Mouse (Mus musculus): ENCODE results near the gene Ube4a.

Gene Ube4a

GRCm38 (mm10) chr9:44965126-44965832 lies at the start of gene Ube4a:
Gene Ube4a, minus strand, starts transcription at chr9:44965600.
- DNase-seq = peak; percentile 99 to 100

- no peak for DNase-seq
These were observed 49.5 kb upstream of the Ube4a start for GRCm38 (mm10) chr9:45014879-45015278.

- no peak for DNase-seq
These were observed 45.9 kb upstream of the Ube4a start for GRCm38 (mm10) chr9:45011291-45011690.

- peak; percentile 25 to 27 for DNase-seq
These were observed 45.1 kb upstream of the Ube4a start for GRCm38 (mm10) chr9:45010461-45010860.

- no peak for DNase-seq
These were observed 44.0 kb upstream of the Ube4a start, which contains the start of gene Cd3e for GRCm38 (mm10) chr9:45009180-45010078. Gene Cd3e, minus strand, starts transcription at chr9:45009627.

GRCm38 (mm10) chr9:45008342-45008741 lies 42.9 kb upstream of the Ube4a start:
- DNase-seq = no peak

GRCm38 (mm10) chr9:45007404-45007803 lies 42.0 kb upstream of the Ube4a start:
- no peak for DNase-seq

- DNase-seq = no peak
These were observed 34.8 kb upstream of the Ube4a start for GRCm38 (mm10) chr9:45000249-45000648.

- DNase-seq = no peak
These were observed 34.4 kb upstream of the Ube4a start for GRCm38 (mm10) chr9:44999776-45000175.

- peak; percentile 10 to 38 for DNase-seq
These were observed 33.8 kb upstream of the Ube4a start for GRCm38 (mm10) chr9:44999171-44999570.

- no peak for DNase-seq
These were observed 32.7 kb upstream of the Ube4a start for GRCm38 (mm10) chr9:44998138-44998537.

- DNase-seq = no peak
These were observed 31.2 kb upstream of the Ube4a start for GRCm38 (mm10) chr9:44996590-44996989.

- no peak for DNase-seq
These were observed 29.6 kb upstream of the Ube4a start for GRCm38 (mm10) chr9:44994962-44995361.

GRCm38 (mm10) chr9:44993268-44993667 lies 27.9 kb upstream of the Ube4a start:
- DNase-seq = no peak

GRCm38 (mm10) chr9:44992271-44992670 lies 26.9 kb upstream of the Ube4a start:
- DNase-seq = no peak

GRCm38 (mm10) chr9:44991821-44992220 lies 26.4 kb upstream of the Ube4a start:
- DNase-seq = no peak

GRCm38 (mm10) chr9:44986976-44987375 lies 21.6 kb upstream of the Ube4a start:
- DNase-seq = no peak

- peak in 1 of 2 experiments; percentile 6 for DNase-seq
These were observed 20.9 kb upstream of the Ube4a start for GRCm38 (mm10) chr9:44986242-44986781.

- DNase-seq = no peak
These were observed 20.3 kb upstream of the Ube4a start for GRCm38 (mm10) chr9:44985721-44986161.

- DNase-seq = no peak
These were observed 17.6 kb upstream of the Ube4a start for GRCm38 (mm10) chr9:44983001-44983400.

GRCm38 (mm10) chr9:44982531-44982930 lies 17.1 kb upstream of the Ube4a start:
- DNase-seq = no peak

- no peak for DNase-seq
These were observed 16.7 kb upstream of the Ube4a start for GRCm38 (mm10) chr9:44982081-44982480.

- no peak for DNase-seq
These were observed 16.3 kb upstream of the Ube4a start, which contains the start of gene Cd3d for GRCm38 (mm10) chr9:44981676-44982075. Gene Cd3d, plus strand, starts transcription at chr9:44981786.
